Mouse (Mus musculus) layer of hippocampus, postnatal 36 days (tissue): ENCODE data around the gene Dvl1. TPM values are rescaled to one million over a fixed set of nuclear protein-coding genes. Genes with fewer than 3 reads are reported as not detected.
A peak's percentile ranks its signal among the peaks of the same experiment; 100 is the strongest.

Experiments
- DNase-seq, 2 experiments: peaks; one replicate each; pipeline ENCODE4 v3.0.0; 2022
- total RNA-seq, 2 experiments: library from RNA; stranded (reverse); gene quantifications; 2 replicates each; pipeline ENCODE4 v1.2.3; 2021

Dvl1 gene
- total RNA-seq, 2 experiments from 2014 or later, result 75.6 to 76.6 TPM

- DNase-seq, result no peak
Measured at GRCm38 (mm10) chr4:155883587-155883986, 36.4 kb downstream of the Dvl1 start.

- no peak for DNase-seq
Measured at GRCm38 (mm10) chr4:155886330-155886729, 39.1 kb downstream of the Dvl1 start.

GRCm38 (mm10) chr4:155887674-155888073 lies 40.5 kb downstream of the Dvl1 start:
- no peak for DNase-seq

GRCm38 (mm10) chr4:155888181-155888580 lies 41.0 kb downstream of the Dvl1 start:
- DNase-seq, result no peak

- no peak for DNase-seq
Measured at GRCm38 (mm10) chr4:155889316-155889715, 42.1 kb downstream of the Dvl1 start.

GRCm38 (mm10) chr4:155891011-155891471 lies 43.8 kb downstream of the Dvl1 start:
- peak in 1 of 2 experiments; percentile 31 for DNase-seq

GRCm38 (mm10) chr4:155891551-155892001 lies 44.4 kb downstream of the Dvl1 start, which contains the start of the genes Pusl1 and Acap3:
Gene Pusl1, minus strand, starts transcription at chr4:155891781.
Gene Acap3, plus strand, starts transcription at chr4:155891822.
- peak; percentile 93 to 94 for DNase-seq

GRCm38 (mm10) chr4:155892017-155892416 lies 44.8 kb downstream of the Dvl1 start:
- peak; percentile 84 to 85 for DNase-seq

- DNase-seq, result peak in 1 of 2 experiments; percentile 30
Measured at GRCm38 (mm10) chr4:155892438-155893211, 45.4 kb downstream of the Dvl1 start.

- no peak for DNase-seq
Measured at GRCm38 (mm10) chr4:155893212-155893690, 46.0 kb downstream of the Dvl1 start.

GRCm38 (mm10) chr4:155894311-155894881 lies 47.2 kb downstream of the Dvl1 start:
- DNase-seq, result peak; percentile 76 to 79

GRCm38 (mm10) chr4:155895216-155895615 lies 48.0 kb downstream of the Dvl1 start:
- peak; percentile 72 to 79 for DNase-seq

GRCm38 (mm10) chr4:155895826-155896225 lies 48.6 kb downstream of the Dvl1 start:
- DNase-seq, result peak in 1 of 2 experiments; percentile 3

- no peak for DNase-seq
Measured at GRCm38 (mm10) chr4:155896461-155896860, 49.3 kb downstream of the Dvl1 start.

- DNase-seq, result no peak
Measured at GRCm38 (mm10) chr4:155898318-155898717, 51.1 kb downstream of the Dvl1 start.

- peak in 1 of 2 experiments; percentile 1 for DNase-seq
Measured at GRCm38 (mm10) chr4:155899355-155899754, 52.2 kb downstream of the Dvl1 start.

GRCm38 (mm10) chr4:155901205-155901604 lies 54.0 kb downstream of the Dvl1 start:
- DNase-seq, result peak; percentile 52 to 53

- no peak for DNase-seq
Measured at GRCm38 (mm10) chr4:155903246-155903645, 56.0 kb downstream of the Dvl1 start.

GRCm38 (mm10) chr4:155904318-155905102 lies 57.3 kb downstream of the Dvl1 start:
- DNase-seq, result peak; percentile 1 to 5

- peak in 1 of 2 experiments; percentile 2 for DNase-seq
Measured at GRCm38 (mm10) chr4:155905634-155906033, 58.4 kb downstream of the Dvl1 start.

GRCm38 (mm10) chr4:155906125-155906524 lies 58.9 kb downstream of the Dvl1 start:
- peak in 1 of 2 experiments; percentile 1 for DNase-seq

GRCm38 (mm10) chr4:155907003-155907402 lies 59.8 kb downstream of the Dvl1 start:
- peak; percentile 0 to 2 for DNase-seq
